In the genomic region with DNA sequence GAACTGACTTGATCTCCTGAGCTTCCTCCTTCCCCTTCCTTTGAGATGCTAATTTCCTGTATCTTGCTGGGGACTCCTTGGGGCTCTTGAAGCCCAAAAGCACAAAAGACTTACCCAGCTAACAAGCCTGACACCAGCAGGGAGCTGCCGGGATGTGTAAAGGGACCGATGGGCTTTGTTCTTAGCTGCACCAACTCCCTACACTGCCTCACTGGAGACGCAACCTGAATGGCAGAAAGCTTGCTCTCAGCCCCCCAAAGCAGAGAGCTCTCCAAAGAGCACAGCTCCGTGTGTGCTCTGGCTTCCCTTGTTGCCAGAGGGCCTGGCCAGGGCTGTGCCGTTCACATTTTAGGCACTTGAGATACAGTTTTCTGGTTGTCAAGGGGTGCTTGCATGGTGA, we compare ENCODE assay signal across 10 mouse cellular contexts. TPM values are rescaled to one million over a fixed set of nuclear protein-coding genes. Genes with fewer than 3 reads are reported as not detected.
DNase-seq lines count a peak whose midpoint lies in the region; ATAC-seq and TF ChIP-seq lines count a peak whose summit lies in the region.
"Had no signal": no experiment of that assay in that cellular context is flagged by ENCODE, and none has a peak within 500 bp of the region (broad histone marks: within the 10 kb centered on the region; RNA-seq: fewer than 3 reads in every experiment).

No protein-coding gene starts in this region.

- no peak overlapping the region; the same call in 1 of the 2 replicates for H3K4me2 ChIP-seq in midbrain, embryonic 16.5 days (ENCODE audit: low read length)
- H3K4me2 ChIP-seq in liver, postnatal 0 days (ENCODE audit: low read depth, low read length): no peak overlapping the region
- H3K4me2 ChIP-seq: lung, embryonic 15.5 days had no signal

- TF ChIP-seq CTCF in liver, postnatal 0 days (IDR thresholded peaks at IDR 0.05; ENCODE audit: low read depth): no peak

- peaks cover 33% of the 10 kb centered on the region for H3K4me1 ChIP-seq in heart, embryonic 10.5 days
- H3K4me1 ChIP-seq in hindbrain, embryonic 10.5 days (replicated peaks): peaks cover 71% of the 10 kb centered on the region
- H3K4me1 ChIP-seq in midbrain, embryonic 16.5 days (ENCODE audit: control insufficient read depth, insufficient read depth, low read length): peaks cover 31% of the 10 kb centered on the region
- H3K4me1 ChIP-seq in liver, postnatal 0 days (ENCODE audit: insufficient read depth): peaks cover 11% of the 10 kb centered on the region

- no peak overlapping the region for H3K4me3 ChIP-seq in heart, embryonic 10.5 days
- H3K4me3 ChIP-seq in hindbrain, embryonic 10.5 days: 0 out of 2 replicates have a peak overlapping the region, but pooled peaks have one; percentile 16
- H3K4me3 ChIP-seq in midbrain, embryonic 16.5 days (ENCODE audit: low read depth, low read length): no peak overlapping the region
- H3K4me3 ChIP-seq in liver, postnatal 0 days (ENCODE audit: low read depth, low read length): no peak overlapping the region
- H3K4me3 ChIP-seq: lung, embryonic 15.5 days had no signal

- peak; percentile 33 for ATAC-seq in midbrain, embryonic 16.5 days
- ATAC-seq in liver, postnatal 0 days: no peak
- no peak for ATAC-seq in megakaryocyte progenitor cell, adult 5-6 weeks (replicated peaks; ENCODE audit: poor library complexity)
- ATAC-seq: Patski had no signal

- H3K36me3 ChIP-seq in heart, embryonic 10.5 days: no peaks in the 10 kb centered on the region
- H3K36me3 ChIP-seq in hindbrain, embryonic 10.5 days: peaks cover 4% of the 10 kb centered on the region; the same call in 1 of the 2 replicates
- H3K36me3 ChIP-seq in midbrain, embryonic 16.5 days (ENCODE audit: control insufficient read depth, insufficient read depth, low read length): no peaks in the 10 kb centered on the region
- H3K36me3 ChIP-seq in liver, postnatal 0 days (replicated peaks; ENCODE audit: insufficient read depth, low read length): no peaks in the 10 kb centered on the region
- H3K36me3 ChIP-seq: lung, embryonic 15.5 days had no signal

- peaks cover 54% of the 10 kb centered on the region for H3K27me3 ChIP-seq in heart, embryonic 10.5 days (ENCODE audit: insufficient read depth, poor library complexity, severe bottlenecking)
- H3K27me3 ChIP-seq in hindbrain, embryonic 10.5 days (ENCODE audit: insufficient read depth, poor library complexity, severe bottlenecking): peaks cover 17% of the 10 kb centered on the region
- H3K27me3 ChIP-seq in midbrain, embryonic 16.5 days (ENCODE audit: control insufficient read depth, insufficient read depth, low read depth, low read length): no peaks in the 10 kb centered on the region; the same call in 1 of the 2 replicates
- H3K27me3 ChIP-seq in liver, postnatal 0 days (ENCODE audit: insufficient read depth, low read length): peaks cover 69% of the 10 kb centered on the region

- no peak for DNase-seq in heart, embryonic 10.5 days (ENCODE audit: low spot score)
- DNase-seq in heart, adult 18-20 months: no peak
- peak; percentile 70 for DNase-seq in embryo, embryonic 10 days (ENCODE audit: low spot score)
- DNase-seq in hindbrain, embryonic 10.5 days (ENCODE audit: low spot score): peak; percentile 74
- DNase-seq in liver, postnatal 0 days: no peak
- no peak for DNase-seq in thymus, adult 18-20 months

- peak overlapping the region; percentile 27; the same call in 1 of the 2 replicates for H3K9ac ChIP-seq in midbrain, embryonic 16.5 days (ENCODE audit: low read depth, low read length)
- no peak overlapping the region for H3K9ac ChIP-seq in liver, postnatal 0 days (replicated peaks)
- H3K9ac ChIP-seq: lung, embryonic 15.5 days had no signal

- 3% methylated on average over 5 of the region's 5 CpGs for WGBS in heart, embryonic 10.5 days
- WGBS in hindbrain, embryonic 10.5 days: 2% methylated on average over 5 of the region's 5 CpGs
- WGBS in midbrain, embryonic 16.5 days: 4% methylated on average over 5 of the region's 5 CpGs
- WGBS in liver, postnatal 0 days (ENCODE audit: insufficient replicate concordance): 33% methylated on average over 5 of the region's 5 CpGs

- 0 out of 2 replicates have a peak overlapping the region, but pooled peaks have one; percentile 25 for H3K27ac ChIP-seq in heart, embryonic 10.5 days
- peak overlapping the region; percentile 94 for H3K27ac ChIP-seq in hindbrain, embryonic 10.5 days
- peak overlapping the region; percentile 53; the same call in 1 of the 2 replicates for H3K27ac ChIP-seq in midbrain, embryonic 16.5 days (ENCODE audit: low read length)
- H3K27ac ChIP-seq in liver, postnatal 0 days (ENCODE audit: low read depth): no peak overlapping the region
- H3K27ac ChIP-seq: lung, embryonic 15.5 days had no signal

- no peak for TF ChIP-seq EP300 in liver, postnatal 0 days (IDR thresholded peaks at IDR 0.05; ENCODE audit: low read depth)

- no peaks in the 10 kb centered on the region for H3K9me3 ChIP-seq in heart, embryonic 10.5 days
- H3K9me3 ChIP-seq in hindbrain, embryonic 10.5 days: no peaks in the 10 kb centered on the region
- no peaks in the 10 kb centered on the region for H3K9me3 ChIP-seq in midbrain, embryonic 16.5 days (replicated peaks; ENCODE audit: control insufficient read depth, low read length, poor library complexity, severe bottlenecking)
- H3K9me3 ChIP-seq in liver, postnatal 0 days (ENCODE audit: low read length): no peaks in the 10 kb centered on the region
- H3K9me3 ChIP-seq: lung, embryonic 15.5 days had no signal

RNA-seq across cellular contexts. Expression of gene Mcf2l, which starts 2.1 kb away (rescaled TPM):
- polyA plus RNA-seq in heart, embryonic 10.5 days (2016; fragmentation: Nextera tagmentation; extraction: Ambion mirVana): 8.3 and 9.1 TPM in 2 replicates
- total RNA-seq in heart, adult 18-20 months (2021): 10 to 100 TPM; 75.1 to 93.4 TPM
- polyA plus RNA-seq in hindbrain, embryonic 10.5 days (2016; fragmentation: Nextera tagmentation; extraction: Ambion mirVana): 31.5 and 46.4 TPM in 2 replicates
- 185 and 190 TPM in 2 replicates for polyA plus RNA-seq in midbrain, embryonic 16.5 days (2015; fragmentation: Nextera tagmentation; extraction: Ambion mirVana)
- 0.99 and 1.2 TPM in 2 replicates for polyA plus RNA-seq in liver, postnatal 0 days (2015; fragmentation: Nextera tagmentation; extraction: Ambion mirVana)
- total RNA-seq in megakaryocyte progenitor cell, adult 5-6 weeks (2015): 7.6 and 8.8 TPM in 2 replicates
- 19.9 and 20.2 TPM in 2 replicates for total RNA-seq in megakaryocyte progenitor cell, adult 5-6 weeks (2017)

Comparison
In these comparisons a context has a peak if more than half of its experiments do, and no peak if none do; other contexts are left out.
1. DNase-seq: peak in embryo, embryonic 10 days (single experiment) and hindbrain, embryonic 10.5 days (single experiment); none in heart, embryonic 10.5 days (single experiment), heart, adult 18-20 months (0 of 2), liver, postnatal 0 days (single experiment) and thymus, adult 18-20 months (0 of 2).